Mouse (Mus musculus): ENCODE measurements at regions not wholly inside any gene's neighbourhood (a gene's known extent, or its start where the extent isn't known, plus 50 kb on each side); places are given as distances from the start of the nearest gene placed in this dataset.

GRCm38 (mm10) chr6:140221653-140222272 lies 180.5 kb upstream of the Plcz1 start:
- TF ChIP-seq CTCF (IDR thresholded peaks at IDR 0.05): no peak
- no peak for TF ChIP-seq EP300 (IDR thresholded peaks at IDR 0.05)

Measured in lung, postnatal 0 days (tissue).